Mouse (Mus musculus): ENCODE results near the gene Rps28. TPM values are rescaled to one million over a fixed set of nuclear protein-coding genes. Genes with fewer than 3 reads are reported as not detected.

Gene Rps28
- polyA plus RNA-seq (2012), result 7,027 and 8,316 TPM in 2 replicates

GRCm38 (mm10) chr17:33824084-33824996 is at the start of gene Rps28, which contains the start of gene Ndufa7:
Gene Rps28 (minus strand): TSS chr17:33824562.
Gene Ndufa7 (plus strand): TSS chr17:33824572.

GRCm38 (mm10) chr17:33873537-33873936 is 49.2 kb upstream of the Rps28 start, which contains the start of gene Gm7029:
Gene Gm7029 (plus strand): TSS chr17:33873837.

GRCm38 (mm10) chr17:33842966-33843795 is 18.8 kb upstream of the Rps28 start, which contains the start of gene Cd320:
Gene Cd320 (plus strand): TSS chr17:33843091.

GRCm38 (mm10) chr17:33810334-33811141 is 13.8 kb downstream of the Rps28 start, which contains the start of gene Kank3:
Gene Kank3 (plus strand): TSS chr17:33810519.

GRCm38 (mm10) chr17:33781124-33781977 is 43.0 kb downstream of the Rps28 start, which contains the start of gene Angptl4:
Gene Angptl4 (minus strand): TSS chr17:33781830.

Other genes starting within 250 kb of the Rps28 start
- 130 and 136 TPM in 2 replicates for gene Zfp414, start 195.5 kb downstream of the Rps28 start, polyA plus RNA-seq (2012)
- 14.0 and 31.9 TPM in 2 replicates for gene Pram1, start 186.5 kb downstream of the Rps28 start, polyA plus RNA-seq (2012)
- gene Hnrnpm, start 137.7 kb downstream of the Rps28 start, polyA plus RNA-seq (2012), result 1,164 and 1,714 TPM in 2 replicates
- gene March2, start 105.9 kb downstream of the Rps28 start, polyA plus RNA-seq (2012), result 16.8 and 20.2 TPM in 2 replicates
- gene Rab11b, start 64.0 kb downstream of the Rps28 start, polyA plus RNA-seq (2012), result 161 and 162 TPM in 2 replicates
- 4.6 and 5.9 TPM in 2 replicates for gene Angptl4, start 42.7 kb downstream of the Rps28 start, polyA plus RNA-seq (2012)
- 2.8 and 2.9 TPM in 2 replicates for gene Kank3, start 14.0 kb downstream of the Rps28 start, polyA plus RNA-seq (2012)
- gene Ndufa7, start within 50 bp of the Rps28 start, polyA plus RNA-seq (2012), result 544 and 641 TPM in 2 replicates
- 21.7 and 28.1 TPM in 2 replicates for gene Cd320, start 18.5 kb upstream of the Rps28 start, polyA plus RNA-seq (2012)
- gene Gm7029, start 49.3 kb upstream of the Rps28 start, polyA plus RNA-seq (2012), result not detected in 2 replicates
- gene Kifc1, start 66.1 kb upstream of the Rps28 start, polyA plus RNA-seq (2012), result 46.4 and 49.9 TPM in 2 replicates
- gene Platr17, start 80.6 kb upstream of the Rps28 start, polyA plus RNA-seq (2012), result 0.67 and 1.0 TPM in 2 replicates
- gene Daxx, start 84.9 kb upstream of the Rps28 start, polyA plus RNA-seq (2012), result 45.6 and 53.3 TPM in 2 replicates
- 748 and 750 TPM in 2 replicates for gene Tapbp, start 91.3 kb upstream of the Rps28 start, polyA plus RNA-seq (2012)
- 54.2 and 58.7 TPM in 2 replicates for gene Zbtb22, start 91.3 kb upstream of the Rps28 start, polyA plus RNA-seq (2012)
- gene Rgl2, start 105.0 kb upstream of the Rps28 start, polyA plus RNA-seq (2012), result 300 and 303 TPM in 2 replicates
- gene Pfdn6, start 115.8 kb upstream of the Rps28 start, polyA plus RNA-seq (2012), result 332 and 390 TPM in 2 replicates
- 131 and 141 TPM in 2 replicates for gene Wdr46, start 116.1 kb upstream of the Rps28 start, polyA plus RNA-seq (2012)
- 12.5 and 21.8 TPM in 2 replicates for gene B3galt4, start 126.9 kb upstream of the Rps28 start, polyA plus RNA-seq (2012)
- gene Vps52, start 131.2 kb upstream of the Rps28 start, polyA plus RNA-seq (2012), result 45.7 and 47.0 TPM in 2 replicates
- gene Rps18, start 131.4 kb upstream of the Rps28 start, polyA plus RNA-seq (2012), result 788 and 958 TPM in 2 replicates
- 2,707 and 3,834 TPM in 2 replicates for gene H2-K1, start 175.8 kb upstream of the Rps28 start, polyA plus RNA-seq (2012)
- gene Ring1, start 200.1 kb upstream of the Rps28 start, polyA plus RNA-seq (2012), result 50.5 and 69.1 TPM in 2 replicates
- 73.4 and 93.4 TPM in 2 replicates for gene H2-Ke6, start 203.5 kb upstream of the Rps28 start, polyA plus RNA-seq (2012)
- gene Slc39a7, start 207.1 kb upstream of the Rps28 start, polyA plus RNA-seq (2012), result 124 and 129 TPM in 2 replicates
- 259 and 275 TPM in 2 replicates for gene Rxrb, start 207.2 kb upstream of the Rps28 start, polyA plus RNA-seq (2012)
- gene Col11a2, start 214.9 kb upstream of the Rps28 start, polyA plus RNA-seq (2012), result 18.1 and 22.9 TPM in 2 replicates